Mouse (Mus musculus) leukemia stem cell, adult 10-12 weeks (primary cell): Measurements from ENCODE around the gene Arhgef33. TPM values are rescaled to one million over a fixed set of nuclear protein-coding genes. Genes with fewer than 3 reads are reported as not detected.

Experiments
- polyA plus RNA-seq: library from polyadenylated mRNA; stranded (reverse); fragments of >175 nt; gene quantifications from 2 replicates; pipeline ENCODE4 v1.2.3, GENCODE M21; 2012; ENCODE audit warnings: low replicate concordance

Gene Arhgef33
- polyA plus RNA-seq: 0.11 and 0.24 TPM in 2 replicates

DNA sequence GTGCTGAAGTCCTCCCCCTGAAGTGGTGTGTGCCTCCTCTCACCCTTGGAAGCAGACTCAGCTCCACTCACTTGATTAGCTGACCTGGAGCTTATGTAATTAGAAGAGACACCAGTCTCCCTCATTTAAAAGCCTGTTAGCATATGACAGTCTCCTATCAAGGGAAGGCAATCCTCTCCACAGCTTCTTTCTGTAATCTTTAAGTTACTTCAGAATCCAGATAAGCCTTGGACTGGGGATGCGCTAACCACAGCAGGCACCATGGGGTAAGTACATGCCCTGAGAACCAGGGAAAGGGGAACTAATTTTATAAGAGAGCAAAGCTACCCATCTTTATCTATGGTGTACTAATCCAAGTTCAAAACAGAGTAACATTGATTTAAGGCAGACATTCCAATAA is at the start of gene Arhgef33:
Gene Arhgef33, plus strand, starts transcription at position 157 of the 400 bp plus-strand sequence.

DNA sequence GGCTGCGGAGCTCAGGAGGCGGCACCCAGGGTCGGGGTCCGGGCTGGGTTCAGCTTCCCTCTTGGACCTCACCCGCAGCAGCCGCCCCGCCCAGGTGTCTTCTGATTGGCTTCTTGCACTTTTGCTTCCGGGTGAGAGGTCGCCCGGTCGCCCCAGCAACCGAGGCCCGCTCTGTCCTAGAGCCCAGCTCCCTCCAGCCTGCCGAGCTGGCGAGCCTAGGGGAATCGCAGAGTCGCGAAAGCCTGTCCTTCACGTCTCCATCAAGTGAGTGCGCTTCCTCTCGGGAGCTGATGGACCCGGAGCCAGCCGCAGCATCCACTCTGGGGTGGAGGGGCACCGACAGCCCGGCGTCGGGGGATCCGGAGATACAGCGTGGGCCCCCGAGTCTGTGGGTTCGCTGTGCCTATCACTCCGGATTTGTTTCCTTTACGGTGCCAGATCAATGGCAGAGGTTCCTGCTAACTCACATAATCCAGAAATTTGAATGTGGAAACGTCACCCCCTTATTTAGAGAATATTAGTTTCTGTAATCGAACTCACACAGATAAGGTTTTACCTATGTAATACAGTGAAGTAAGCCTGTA is 17.0 kb upstream of the Arhgef33 start, which contains the start of the genes Morn2 and Dhx57:
Gene Morn2, plus strand, starts transcription at position 130 of the 584 bp plus-strand sequence.
Gene Dhx57, minus strand, starts transcription at position 403 of the 584 bp plus-strand sequence.

DNA sequence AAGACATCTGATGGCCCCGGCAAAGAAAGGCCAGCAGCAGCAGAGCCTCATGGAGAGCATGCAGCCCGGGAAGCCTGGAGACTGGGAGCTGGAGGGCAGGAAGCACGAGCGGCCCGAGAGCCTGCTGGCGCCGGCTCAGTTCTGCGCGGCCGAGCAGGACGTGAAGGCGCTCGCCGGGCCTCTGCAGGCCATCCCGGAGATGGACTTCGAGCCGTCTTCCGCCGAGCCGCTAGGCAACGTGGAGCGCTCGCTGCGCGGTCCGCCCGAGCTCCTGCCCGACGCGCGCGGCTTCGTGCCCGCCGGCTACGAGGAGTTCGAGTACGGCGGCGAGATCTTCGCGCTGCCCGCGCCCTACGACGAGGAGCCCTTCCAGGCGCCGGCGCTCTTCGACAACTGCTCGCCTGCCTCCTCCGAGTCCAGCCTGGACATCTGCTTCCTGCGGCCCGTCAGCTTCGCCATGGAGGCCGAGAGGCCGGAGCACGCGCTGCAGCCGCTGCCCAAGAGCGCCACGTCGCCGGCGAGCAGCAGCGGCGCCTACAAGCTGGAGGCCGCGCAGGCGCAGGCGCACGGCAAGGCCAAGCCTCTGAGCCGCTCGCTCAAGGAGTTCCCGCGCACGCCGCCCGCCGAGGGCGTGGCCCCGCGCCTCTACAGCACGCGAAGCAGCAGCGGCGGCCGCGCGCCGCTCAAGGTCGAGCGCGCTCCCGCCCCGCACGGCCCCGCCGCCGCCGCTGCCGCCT is 66.0 kb downstream of the Arhgef33 start, which contains the start of gene Gm10190:
Gene Gm10190, minus strand, starts transcription at position 553 of the 737 bp plus-strand sequence.

Other genes with a start within 250 kb of the Arhgef33 start
- 40.5 and 49.8 TPM in 2 replicates for gene Hnrnpll, start 245.1 kb upstream of the Arhgef33 start, polyA plus RNA-seq
- 0.28 TPM in 1 of 2 replicates, not detected in the other for gene Galm, start 179.9 kb upstream of the Arhgef33 start, polyA plus RNA-seq
- 3.3 and 125 TPM in 2 replicates for gene Srsf7, start 100.1 kb upstream of the Arhgef33 start, polyA plus RNA-seq
- 0.07 TPM in 1 of 2 replicates, not detected in the other for gene Ttc39d, start 99.9 kb upstream of the Arhgef33 start, polyA plus RNA-seq
- 0.47 and 0.94 TPM in 2 replicates for gene Gemin6, start 83.0 kb upstream of the Arhgef33 start, polyA plus RNA-seq
- gene Morn2, start 17.2 kb upstream of the Arhgef33 start, polyA plus RNA-seq: 0.82 and 1.5 TPM in 2 replicates
- 4.3 and 5.9 TPM in 2 replicates for gene Dhx57, start 16.9 kb upstream of the Arhgef33 start, polyA plus RNA-seq
- gene Gm10190, start 66.1 kb downstream of the Arhgef33 start, polyA plus RNA-seq: not detected in 2 replicates
- gene Sos1, start 173.0 kb downstream of the Arhgef33 start, polyA plus RNA-seq: 3.2 and 4.6 TPM in 2 replicates